8 mouse cellular contexts compared by ENCODE assay signal in genomic region chr12:28636543-28636942, GRCm38 (mm10). TPM values are rescaled to one million over a fixed set of nuclear protein-coding genes. Genes with fewer than 3 reads are reported as not detected.
A peak's percentile ranks its signal among the peaks of the same experiment; 100 is the strongest.
DNase-seq lines count a peak whose midpoint lies in the region; ATAC-seq and TF ChIP-seq lines count a peak whose summit lies in the region.

No protein-coding gene starts in this region.

- peaks cover 25% of the 10 kb centered on the region for H3K36me3 ChIP-seq in lung, embryonic 16.5 days (ENCODE audit: control insufficient read depth, insufficient read depth, low read length)
- peaks cover 29% of the 10 kb centered on the region for H3K36me3 ChIP-seq in embryonic facial prominence, embryonic 15.5 days
- H3K36me3 ChIP-seq in limb, embryonic 13.5 days: peaks cover 30% of the 10 kb centered on the region
- peaks cover 25% of the 10 kb centered on the region for H3K36me3 ChIP-seq in small intestine, adult 2 months (ENCODE audit: control insufficient read depth, insufficient read depth, low read length)

- 84% methylated on average over 6 of the region's 6 CpGs for WGBS in lung, embryonic 16.5 days
- WGBS in embryonic facial prominence, embryonic 15.5 days: 90% methylated on average over 6 of the region's 6 CpGs
- WGBS in limb, embryonic 13.5 days: 93% methylated on average over 6 of the region's 6 CpGs
- 81% methylated on average over 6 of the region's 6 CpGs for WGBS in small intestine, adult 2 months

- DNase-seq in lung, postnatal 4 days: no peak
- DNase-seq in embryo, embryonic 10.5 days (ENCODE audit: low spot score): no peak
- DNase-seq in thymus, postnatal 10 days (ENCODE audit: low spot score in 2 of 2): no peak
- no peak for DNase-seq in cerebellum, postnatal 4 days (ENCODE audit: low spot score in 2 of 2)

- peak overlapping the region; percentile 80 for H3K4me3 ChIP-seq in lung, embryonic 16.5 days (ENCODE audit: low read length)
- peak overlapping the region; percentile 85 for H3K4me3 ChIP-seq in embryonic facial prominence, embryonic 15.5 days (replicated peaks)
- H3K4me3 ChIP-seq in limb, embryonic 13.5 days: peak overlapping the region; percentile 92
- peak overlapping the region; percentile 76 for H3K4me3 ChIP-seq in small intestine, adult 2 months (ENCODE audit: low read depth, low read length)

- no peak for ATAC-seq in lung, embryonic 16.5 days (ENCODE audit: low read depth)
- ATAC-seq in embryonic facial prominence, embryonic 15.5 days (ENCODE audit: insufficient number of reproducible peaks, low FRiP score, low TSS enrichment, low read depth): no peak
- ATAC-seq in limb, embryonic 13.5 days (ENCODE audit: low FRiP score, low read depth): no peak

- H3K9ac ChIP-seq in lung, embryonic 16.5 days (ENCODE audit: low read length): no peak overlapping the region; the same call in 1 of the 2 replicates
- H3K9ac ChIP-seq in embryonic facial prominence, embryonic 15.5 days: no peak overlapping the region
- H3K9ac ChIP-seq in limb, embryonic 13.5 days: no peak overlapping the region; the same call in 1 of the 2 replicates

- peak overlapping the region; percentile 56 for H3K4me2 ChIP-seq in lung, embryonic 16.5 days (ENCODE audit: low read depth, low read length)
- H3K4me2 ChIP-seq in embryonic facial prominence, embryonic 15.5 days (replicated peaks): peak overlapping the region; percentile 62
- peak overlapping the region; percentile 61 for H3K4me2 ChIP-seq in limb, embryonic 13.5 days (replicated peaks)

- TF ChIP-seq CTCF in small intestine, adult 2 months (IDR thresholded peaks at IDR 0.05; ENCODE audit: extremely low read depth, insufficient read length, insufficient replicate concordance, low read depth, low read length): no peak

- H3K27me3 ChIP-seq in lung, embryonic 16.5 days (ENCODE audit: control insufficient read depth, insufficient read depth, low read depth, low read length): no peaks in the 10 kb centered on the region
- H3K27me3 ChIP-seq in embryonic facial prominence, embryonic 15.5 days: no peaks in the 10 kb centered on the region
- no peaks in the 10 kb centered on the region for H3K27me3 ChIP-seq in limb, embryonic 13.5 days
- H3K27me3 ChIP-seq in small intestine, adult 2 months (ENCODE audit: control insufficient read depth, insufficient read depth, low read length): no peaks in the 10 kb centered on the region

- no peak for TF ChIP-seq POLR2A in small intestine, adult 2 months (IDR thresholded peaks at IDR 0.05; ENCODE audit: low read depth, low read length)

- no peak overlapping the region for H3K27ac ChIP-seq in lung, embryonic 16.5 days (ENCODE audit: low read length)
- no peak overlapping the region for H3K27ac ChIP-seq in embryonic facial prominence, embryonic 15.5 days (replicated peaks)
- no peak overlapping the region for H3K27ac ChIP-seq in limb, embryonic 13.5 days
- no peak overlapping the region for H3K27ac ChIP-seq in small intestine, adult 2 months (ENCODE audit: insufficient read depth, low read depth, low read length)

- no peaks in the 10 kb centered on the region for H3K9me3 ChIP-seq in lung, embryonic 16.5 days (ENCODE audit: control insufficient read depth, low read length)
- H3K9me3 ChIP-seq in embryonic facial prominence, embryonic 15.5 days (replicated peaks): no peaks in the 10 kb centered on the region
- no peaks in the 10 kb centered on the region for H3K9me3 ChIP-seq in limb, embryonic 13.5 days

- peaks cover 10% of the 10 kb centered on the region for H3K4me1 ChIP-seq in lung, embryonic 16.5 days (replicated peaks; ENCODE audit: control insufficient read depth, insufficient read depth, low read length)
- peaks cover 19% of the 10 kb centered on the region for H3K4me1 ChIP-seq in embryonic facial prominence, embryonic 15.5 days
- peaks cover 21% of the 10 kb centered on the region for H3K4me1 ChIP-seq in limb, embryonic 13.5 days
- peaks cover 8% of the 10 kb centered on the region; the same call in 1 of the 2 replicates for H3K4me1 ChIP-seq in small intestine, adult 2 months (ENCODE audit: control insufficient read depth, insufficient read depth, insufficient read length, low read length)

RNA-seq across cellular contexts. Expression of gene Rps7, which starts 0.8 kb away (rescaled TPM):
- 625 and 691 TPM in 2 replicates for polyA plus RNA-seq in lung, embryonic 16.5 days (2015; fragmentation: Nextera tagmentation; extraction: Ambion mirVana)
- 587 and 734 TPM in 2 replicates for polyA plus RNA-seq in embryonic facial prominence, embryonic 15.5 days (2015; fragmentation: Nextera tagmentation; extraction: Ambion mirVana)
- 682 and 708 TPM in 2 replicates for polyA plus RNA-seq in limb, embryonic 13.5 days (2015; fragmentation: Nextera tagmentation; extraction: Ambion mirVana)
- 56.0 and 82.1 TPM in 2 replicates for polyA plus RNA-seq in small intestine, adult 2 months (2012; rRNA removed)

RNA-seq across cellular contexts. Expression of gene Rnaseh1, which starts 12.9 kb away (rescaled TPM):
- polyA plus RNA-seq in lung, embryonic 16.5 days (2015; fragmentation: Nextera tagmentation; extraction: Ambion mirVana): 29.6 and 30.8 TPM in 2 replicates
- polyA plus RNA-seq in embryonic facial prominence, embryonic 15.5 days (2015; fragmentation: Nextera tagmentation; extraction: Ambion mirVana): 30.3 and 32.2 TPM in 2 replicates
- 31.8 and 32.3 TPM in 2 replicates for polyA plus RNA-seq in limb, embryonic 13.5 days (2015; fragmentation: Nextera tagmentation; extraction: Ambion mirVana)
- 2.5 and 5.0 TPM in 2 replicates for polyA plus RNA-seq in small intestine, adult 2 months (2012; rRNA removed)

RNA-seq across cellular contexts. Expression of gene Colec11, which starts 13.4 kb away (rescaled TPM):
- polyA plus RNA-seq in lung, embryonic 16.5 days (2015; fragmentation: Nextera tagmentation; extraction: Ambion mirVana): 4.3 and 5.0 TPM in 2 replicates
- 0.15 and 0.37 TPM in 2 replicates for polyA plus RNA-seq in embryonic facial prominence, embryonic 15.5 days (2015; fragmentation: Nextera tagmentation; extraction: Ambion mirVana)
- 0.17 and 0.31 TPM in 2 replicates for polyA plus RNA-seq in limb, embryonic 13.5 days (2015; fragmentation: Nextera tagmentation; extraction: Ambion mirVana)
- 0.10 and 0.13 TPM in 2 replicates for polyA plus RNA-seq in small intestine, adult 2 months (2012; rRNA removed)

RNA-seq across cellular contexts. Expression of gene Adi1, which starts 38.5 kb away (rescaled TPM):
- polyA plus RNA-seq in lung, embryonic 16.5 days (2015; fragmentation: Nextera tagmentation; extraction: Ambion mirVana): 83.1 and 84.0 TPM in 2 replicates
- polyA plus RNA-seq in embryonic facial prominence, embryonic 15.5 days (2015; fragmentation: Nextera tagmentation; extraction: Ambion mirVana): 63.0 and 73.3 TPM in 2 replicates
- 65.3 and 66.0 TPM in 2 replicates for polyA plus RNA-seq in limb, embryonic 13.5 days (2015; fragmentation: Nextera tagmentation; extraction: Ambion mirVana)
- polyA plus RNA-seq in small intestine, adult 2 months (2012; rRNA removed): 4.5 and 4.9 TPM in 2 replicates

RNA-seq across cellular contexts. Expression of gene Allc, which starts 54.2 kb away (rescaled TPM):
- not detected in 2 replicates for polyA plus RNA-seq in lung, embryonic 16.5 days (2015; fragmentation: Nextera tagmentation; extraction: Ambion mirVana)
- not detected in 2 replicates for polyA plus RNA-seq in embryonic facial prominence, embryonic 15.5 days (2015; fragmentation: Nextera tagmentation; extraction: Ambion mirVana)
- not detected in 2 replicates for polyA plus RNA-seq in limb, embryonic 13.5 days (2015; fragmentation: Nextera tagmentation; extraction: Ambion mirVana)
- polyA plus RNA-seq in small intestine, adult 2 months (2012; rRNA removed): not detected in 2 replicates
